Mouse (Mus musculus) CH12.LX (cell line): ENCODE results near the gene Pakap.

Source experiments
- CTCF ChIP-seq, 2 experiments: IDR thresholded peaks in 1 of 2; conservative IDR thresholded peaks in 1 of 2; 2 replicates each; pipeline ENCODE4 v1.5.1; 2011 to 2012; ENCODE audit warnings: low read depth in 2 of 2, low read length in 2 of 2, improper control_type of control experiment in 1 of 2, inconsistent platforms in 1 of 2, mild to moderate bottlenecking in 1 of 2, moderate library complexity in 1 of 2
- ELF1 ChIP-seq: IDR thresholded peaks from 2 replicates; pipeline ENCODE4 v1.6.1; 2014; ENCODE audit warnings: low read depth, mild to moderate bottlenecking, inconsistent platforms, low read length, improper control_type of control experiment
- EP300 ChIP-seq: IDR thresholded peaks from 2 replicates; pipeline ENCODE4 v1.6.1; 2011; ENCODE audit warnings: low read length, improper control_type of control experiment
- MAFK ChIP-seq: IDR thresholded peaks from 2 replicates; pipeline ENCODE4 v1.6.1; 2011; ENCODE audit warnings: low read length, improper control_type of control experiment; ENCODE audit not compliant: insufficient replicate concordance
- MAZ ChIP-seq: IDR thresholded peaks from 2 replicates; pipeline ENCODE4 v1.6.1; 2012; ENCODE audit warnings: low read depth, mild to moderate bottlenecking, inconsistent platforms, low read length, improper control_type of control experiment, moderate library complexity
- MEF2A ChIP-seq: IDR thresholded peaks from 2 replicates; pipeline ENCODE4 v1.6.1; 2014; ENCODE audit warnings: low read depth, mild to moderate bottlenecking, inconsistent platforms, low read length, improper control_type of control experiment, borderline replicate concordance
- NELFE ChIP-seq: IDR thresholded peaks from 2 replicates; pipeline ENCODE4 v1.6.1; 2011; ENCODE audit warnings: low read depth, low read length, improper control_type of control experiment
- POLR2A ChIP-seq: IDR thresholded peaks from 2 replicates; pipeline ENCODE4 v1.6.1; 2011; ENCODE audit warnings: low read depth, mild to moderate bottlenecking, improper control_type of control experiment, low read length
- RAD21 ChIP-seq: IDR thresholded peaks from 2 replicates; pipeline ENCODE4 v1.6.1; 2011; ENCODE audit warnings: low read depth, mild to moderate bottlenecking, low read length, improper control_type of control experiment, moderate library complexity
- USF2 ChIP-seq: conservative IDR thresholded peaks from 2 replicates; pipeline ENCODE4 v1.6.1; 2011; ENCODE audit warnings: low read depth, low read length, improper control_type of control experiment

GRCm38 (mm10) chr4:57799297-57799696, 231.3 kb downstream of the Pakap start:
- TF ChIP-seq NELFE (no peak), CTCF (conservative IDR thresholded peaks at IDR 0.05 in 1 of 2, IDR thresholded peaks at IDR 0.05 in 1 of 2; ENCODE audit: low read depth in 2 of 2, low read length in 2 of 2) (no peak), RAD21 (no peak), POLR2A (no peak), MAFK (no peak), EP300 (no peak), ELF1 (no peak), MAZ (no peak), USF2 (no peak), MEF2A (no peak)
